Mouse (Mus musculus) ES-Bruce4 (cell line): ENCODE results near the gene Neurl1a. TPM values are rescaled to one million over a fixed set of nuclear protein-coding genes. Genes with fewer than 3 reads are reported as not detected.
A peak's percentile ranks its signal among the peaks of the same experiment; 100 is the strongest.

Experiments
- H3K27ac ChIP-seq: 2 replicates; pipeline ENCODE4 v1.5.1; 2012; ENCODE audit warnings: low read length, inconsistent platforms; ENCODE audit not compliant: insufficient read depth
- H3K27me3 ChIP-seq: 2 replicates; pipeline ENCODE4 v1.6.1; 2012; ENCODE audit warnings: mild to moderate bottlenecking, low read length, inconsistent platforms; ENCODE audit not compliant: control insufficient read depth, poor library complexity, insufficient read depth, severe bottlenecking
- H3K36me3 ChIP-seq: 2 replicates; pipeline ENCODE4 v1.6.1; 2012; ENCODE audit warnings: inconsistent platforms, mild to moderate bottlenecking, low read length, moderate library complexity; ENCODE audit not compliant: control insufficient read depth, poor library complexity, insufficient read depth, severe bottlenecking
- H3K4me1 ChIP-seq: one replicate; pipeline ENCODE4 v1.8.1; 2011; ENCODE audit warnings: low read length; ENCODE audit not compliant: control insufficient read depth, insufficient read depth
- H3K4me3 ChIP-seq: 2 replicates; pipeline ENCODE4 v1.5.1; 2011; ENCODE audit warnings: low read depth, mild to moderate bottlenecking, low read length
- H3K9ac ChIP-seq: 2 replicates; pipeline ENCODE4 v1.6.1; 2012; ENCODE audit warnings: low read depth, mild to moderate bottlenecking, inconsistent platforms; ENCODE audit not compliant: poor library complexity, severe bottlenecking
- H3K9me3 ChIP-seq: replicated peaks from 2 replicates; pipeline ENCODE4 v1.6.1; 2012; ENCODE audit warnings: mild to moderate bottlenecking, low read length, inconsistent platforms; ENCODE audit not compliant: control insufficient read depth, poor library complexity, insufficient read depth, severe bottlenecking
- CTCF ChIP-seq: IDR thresholded peaks from one replicate; pipeline ENCODE4 v1.8.1; 2011; ENCODE audit warnings: low read depth, low read length
- EP300 ChIP-seq: IDR thresholded peaks from 2 replicates; pipeline ENCODE4 v1.6.1; 2011; ENCODE audit warnings: low read depth, low read length; ENCODE audit not compliant: insufficient read depth
- POLR2A ChIP-seq: IDR thresholded peaks from one replicate; pipeline ENCODE4 v1.8.1; 2011; ENCODE audit warnings: low read length; ENCODE audit not compliant: insufficient read depth
- polyA plus RNA-seq: library from polyadenylated mRNA; stranded (reverse); fragments of >200 nt; gene quantifications from 2 replicates; pipeline ENCODE4 v1.2.4, GENCODE M21; 2011; ENCODE audit warnings: low read depth; ENCODE audit not compliant: missing spikeins, insufficient read depth, insufficient read length

The Neurl1a gene
- polyA plus RNA-seq, 1 experiment, result 8.1 TPM

GRCm38 (mm10) chr19:47210432-47210831 lies 31.8 kb downstream of the Neurl1a start:
- H3K27me3 ChIP-seq, result no peaks in the 10 kb centered on the region
- no peaks in the 10 kb centered on the region for H3K36me3 ChIP-seq
- no peak overlapping the region for H3K4me3 ChIP-seq
- H3K27ac ChIP-seq, result no peak overlapping the region
- H3K9me3 ChIP-seq, result no peaks in the 10 kb centered on the region
- TF ChIP-seq POLR2A (no peak), CTCF (no peak), EP300 (no peak)
- no peak overlapping the region for H3K9ac ChIP-seq
- H3K4me1 ChIP-seq, result no peaks in the 10 kb centered on the region

DNA sequence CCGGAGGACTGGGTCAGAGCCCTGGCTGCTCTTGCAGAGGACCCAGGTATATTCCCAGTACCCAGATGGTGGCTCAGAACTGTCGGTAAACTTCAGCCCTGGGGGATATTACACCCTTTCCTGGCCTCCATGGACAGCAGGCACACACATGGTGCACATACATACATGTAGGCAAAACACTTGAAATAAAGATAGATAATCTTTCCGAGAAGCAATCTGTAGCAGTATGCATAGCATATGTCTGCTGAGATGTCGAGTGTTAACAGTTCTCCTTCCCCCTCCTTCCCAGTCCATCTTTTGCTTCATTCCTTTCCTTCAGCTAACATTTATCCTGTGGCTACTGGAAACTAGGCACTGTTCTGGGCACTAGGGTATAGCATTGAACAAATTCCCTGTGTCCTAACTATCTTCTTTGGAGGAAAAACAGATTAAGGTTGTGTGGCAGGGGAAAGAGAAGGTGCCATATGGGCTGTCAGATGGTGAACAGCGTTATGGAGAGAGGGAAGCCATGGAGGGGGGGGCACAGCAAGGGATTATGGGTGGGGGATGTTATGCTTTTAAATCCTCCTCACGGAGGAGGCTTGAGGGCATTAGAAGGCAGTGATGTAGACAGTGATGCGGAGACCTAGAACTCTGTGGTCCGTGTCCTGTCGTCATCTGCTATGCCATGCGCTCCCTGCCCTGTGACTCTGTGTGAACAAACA lies 33.1 kb downstream of the Neurl1a start:
- Histone ChIP-seq H3K36me3 (no peaks in the 10 kb centered on the region), H3K9me3 (no peaks in the 10 kb centered on the region), H3K9ac (no peak overlapping the region), H3K27ac (no peak overlapping the region), H3K4me1 (no peaks in the 10 kb centered on the region), H3K27me3 (no peaks in the 10 kb centered on the region), H3K4me3 (no peak overlapping the region)
- no peak for TF ChIP-seq CTCF
- no peak for TF ChIP-seq POLR2A
- TF ChIP-seq EP300, result no peak

- TF ChIP-seq POLR2A (no peak), EP300 (no peak), CTCF (no peak)
- no peak overlapping the region for H3K27ac ChIP-seq
- H3K36me3 ChIP-seq, result no peaks in the 10 kb centered on the region
- no peaks in the 10 kb centered on the region for H3K27me3 ChIP-seq
- H3K4me1 ChIP-seq, result no peaks in the 10 kb centered on the region
- no peak overlapping the region for H3K4me3 ChIP-seq
- no peaks in the 10 kb centered on the region for H3K9me3 ChIP-seq
- no peak overlapping the region for H3K9ac ChIP-seq
Observed at GRCm38 (mm10) chr19:47212401-47212800, 33.8 kb downstream of the Neurl1a start.

DNA sequence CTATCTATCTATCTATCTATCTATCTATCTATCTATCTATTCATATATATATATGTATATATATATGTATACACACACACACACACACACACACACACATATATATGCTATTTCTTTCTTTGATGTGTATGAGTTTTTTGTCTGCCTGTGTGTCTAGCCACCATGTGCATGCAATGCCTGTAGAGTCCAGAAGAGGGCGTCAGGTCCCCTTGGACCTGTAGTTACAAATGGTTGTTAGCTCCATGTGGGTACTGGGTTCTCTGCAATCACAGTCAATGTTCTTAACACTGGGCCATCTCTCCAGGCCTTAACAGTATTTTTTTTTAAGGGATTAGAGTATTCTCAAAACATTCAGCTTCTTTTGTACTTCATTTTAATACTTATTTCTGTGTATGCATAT lies 34.9 kb downstream of the Neurl1a start:
- Histone ChIP-seq H3K9ac (no peak overlapping the region), H3K27ac (no peak overlapping the region), H3K4me3 (no peak overlapping the region), H3K27me3 (no peaks in the 10 kb centered on the region), H3K36me3 (no peaks in the 10 kb centered on the region), H3K4me1 (no peaks in the 10 kb centered on the region), H3K9me3 (no peaks in the 10 kb centered on the region)
- TF ChIP-seq POLR2A (no peak), CTCF (peak; percentile 40), EP300 (no peak)

DNA sequence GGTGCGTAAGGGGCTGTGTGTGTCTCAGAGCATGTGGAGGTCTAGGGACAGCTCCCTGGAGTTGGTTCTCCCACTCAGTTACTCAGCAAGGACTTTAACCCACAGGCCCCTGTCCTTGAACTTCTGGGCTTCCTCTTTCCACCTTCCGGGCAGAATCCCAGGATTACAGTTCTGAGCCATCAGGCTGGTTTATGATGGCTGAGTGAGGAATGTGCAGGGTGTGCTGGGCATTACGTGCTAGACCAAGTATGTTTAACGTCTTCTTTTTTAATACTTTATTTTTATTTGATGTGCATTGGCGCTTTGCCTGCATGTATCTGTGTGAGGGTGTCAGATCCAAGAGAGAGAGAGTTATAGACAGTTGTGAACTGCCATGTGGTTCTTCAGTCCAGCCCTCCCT lies 38.1 kb downstream of the Neurl1a start:
- Histone ChIP-seq H3K9ac (no peak overlapping the region), H3K4me1 (no peaks in the 10 kb centered on the region), H3K9me3 (no peaks in the 10 kb centered on the region), H3K27me3 (no peaks in the 10 kb centered on the region), H3K36me3 (no peaks in the 10 kb centered on the region), H3K27ac (no peak overlapping the region), H3K4me3 (no peak overlapping the region)
- no peak for TF ChIP-seq POLR2A
- no peak for TF ChIP-seq CTCF
- no peak for TF ChIP-seq EP300

DNA sequence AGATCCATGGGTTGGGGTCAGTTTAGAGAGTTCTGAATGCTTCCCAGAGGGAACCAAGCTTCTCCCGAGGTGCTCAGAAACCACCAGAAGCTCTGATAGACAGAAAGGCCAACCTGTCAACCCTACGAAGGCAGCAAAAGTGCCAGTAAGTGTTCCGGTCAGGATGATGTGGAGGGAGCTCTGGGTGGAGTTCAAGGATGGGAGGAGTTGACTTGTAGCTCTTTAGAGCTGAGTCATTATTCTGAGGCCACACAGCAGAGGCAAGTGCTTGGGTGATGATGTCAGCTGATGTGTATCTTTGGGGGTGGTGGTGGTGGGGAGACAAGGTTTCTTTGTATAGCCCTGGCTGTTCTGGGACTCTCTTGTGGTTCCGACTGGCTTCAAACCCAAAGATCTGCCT lies 41.0 kb downstream of the Neurl1a start:
- Histone ChIP-seq H3K9ac (no peak overlapping the region), H3K4me3 (no peak overlapping the region), H3K36me3 (no peaks in the 10 kb centered on the region), H3K27ac (no peak overlapping the region), H3K9me3 (no peaks in the 10 kb centered on the region), H3K4me1 (no peaks in the 10 kb centered on the region), H3K27me3 (no peaks in the 10 kb centered on the region)
- TF ChIP-seq EP300 (no peak), POLR2A (no peak), CTCF (no peak)
